Mouse (Mus musculus) E14TG2a.4 (cell line): ENCODE results near the gene Nelfa.

Source experiments
- CTCF ChIP-seq: conservative IDR thresholded peaks from 2 replicates; pipeline ENCODE4 v1.5.1; 2014; ENCODE audit warnings: low read length
- NANOG ChIP-seq: IDR thresholded peaks from 2 replicates; pipeline ENCODE4 v1.6.1; 2014; ENCODE audit warnings: borderline replicate concordance, low read length, mixed read lengths
- POU5F1 ChIP-seq: IDR thresholded peaks from 2 replicates; pipeline ENCODE4 v1.6.1; 2014; ENCODE audit warnings: low read length, borderline replicate concordance

GRCm38 (mm10) chr5:33897158-33897557 is 39.1 kb downstream of the Nelfa start:
- TF ChIP-seq CTCF (no peak), NANOG (no peak), POU5F1 (no peak)
